9 mouse cellular contexts compared by ENCODE assay signal in the genomic region with DNA sequence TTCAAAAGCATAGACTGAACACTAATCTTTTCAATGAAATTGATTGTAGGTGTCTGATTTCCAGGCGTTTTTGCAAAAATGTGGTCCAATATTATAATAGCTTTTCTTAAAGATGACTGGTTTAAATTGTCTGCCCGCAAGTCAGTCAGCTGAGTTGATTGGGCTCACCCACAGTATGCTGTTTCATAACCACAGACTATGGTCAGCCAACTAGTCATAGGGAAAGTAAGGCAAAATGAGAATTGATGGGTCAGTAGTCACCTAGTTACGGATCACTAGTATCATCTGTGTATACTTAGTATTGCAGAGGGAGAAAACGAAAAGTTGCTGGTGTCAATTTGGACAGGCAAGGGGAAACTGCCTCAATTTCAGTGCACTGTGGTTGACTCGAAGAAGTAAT. TPM values are rescaled to one million over a fixed set of nuclear protein-coding genes. Genes with fewer than 3 reads are reported as not detected.
A peak's percentile ranks its signal among the peaks of the same experiment; 100 is the strongest.
DNase-seq lines count a peak whose midpoint lies in the region; ATAC-seq and TF ChIP-seq lines count a peak whose summit lies in the region.
"Had no signal": no experiment of that assay in that cellular context is flagged by ENCODE, and none has a peak within 500 bp of the region (broad histone marks: within the 10 kb centered on the region; RNA-seq: fewer than 3 reads in every experiment).

No protein-coding gene starts in this region.

- TF ChIP-seq EP300 in heart, postnatal 0 days (IDR thresholded peaks at IDR 0.05; ENCODE audit: low read depth): no peak

- H3K4me3 ChIP-seq in heart, embryonic 14.5 days (ENCODE audit: control insufficient read depth in 1 of 2, insufficient read depth in 1 of 2, low read depth in 1 of 2, low read length in 2 of 2): peak overlapping the region; percentile 70 to 91; a peak in 3 of 4 replicates
- peak overlapping the region; percentile 87 to 93 for H3K4me3 ChIP-seq in ES-E14 (ENCODE audit: insufficient read depth in 1 of 2, low read depth in 1 of 2, low read length in 2 of 2, poor library complexity in 1 of 2, severe bottlenecking in 1 of 2)
- H3K4me3 ChIP-seq in heart, postnatal 0 days (ENCODE audit: low read depth, low read length): peak overlapping the region; percentile 86
- H3K4me3 ChIP-seq in midbrain, embryonic 10.5 days: peak overlapping the region; percentile 99

- no peak for ATAC-seq in heart, embryonic 14.5 days (ENCODE audit: insufficient number of reproducible peaks, insufficient read depth, low FRiP score, low read depth)
- ATAC-seq in heart, postnatal 0 days (ENCODE audit: insufficient read depth, low read depth): no peak

- in situ Hi-C loops in ES-E14 (cut with MboI; ENCODE audit: low sequenced_read_pairs in 2 of 2, unreplicated experiment in 2 of 2): no loop called here

- no peaks in the 10 kb centered on the region for H3K9me3 ChIP-seq in heart, embryonic 14.5 days (ENCODE audit: control insufficient read depth, low read length)
- no peaks in the 10 kb centered on the region for H3K9me3 ChIP-seq in ES-E14 (ENCODE audit: control insufficient read depth, insufficient read depth, low read depth, low read length)
- no peaks in the 10 kb centered on the region for H3K9me3 ChIP-seq in heart, postnatal 0 days (replicated peaks; ENCODE audit: control insufficient read depth, low read length)
- no peaks in the 10 kb centered on the region for H3K9me3 ChIP-seq in midbrain, embryonic 10.5 days (replicated peaks)

- intact Hi-C loops in heart, postnatal 36 days (cut with DNase I): loop anchor here (2.0 to 5.0 kb wide), 4 partner anchors 27 to 261 kb away; partner anchors contain the start of genes Ak3 and Jak2

- DNase-seq in heart, postnatal 36 days: no peak
- no peak for DNase-seq in ES-E14 (ENCODE audit: low read depth, low spot score)
- no peak for DNase-seq in heart, postnatal 0 days (ENCODE audit: low spot score)
- DNase-seq in midbrain, embryonic 10.5 days (ENCODE audit: low spot score): no peak
- no peak for DNase-seq in adrenal gland, postnatal 10 days
- DNase-seq in cerebellum, postnatal 10 days: no peak
- DNase-seq in B cell, adult 2 months: no peak

- peak overlapping the region; percentile 71 for H3K4me2 ChIP-seq in heart, embryonic 14.5 days (ENCODE audit: low read length)
- peak overlapping the region; percentile 62 for H3K4me2 ChIP-seq in heart, postnatal 0 days (ENCODE audit: low read depth, low read length)

- WGBS in heart, embryonic 14.5 days: 73% methylated on average over 5 of the region's 5 CpGs
- WGBS in heart, postnatal 0 days: 56% methylated on average over 5 of the region's 5 CpGs
- WGBS in midbrain, embryonic 10.5 days: 73% methylated on average over 5 of the region's 5 CpGs

- H3K9ac ChIP-seq in heart, embryonic 14.5 days (ENCODE audit: low read length): peak overlapping the region; percentile 87
- no peak overlapping the region; the same call in 1 of the 2 replicates for H3K9ac ChIP-seq in ES-E14 (ENCODE audit: insufficient read depth, low read depth, low read length, poor library complexity, severe bottlenecking)
- peak overlapping the region; percentile 94 for H3K9ac ChIP-seq in heart, postnatal 0 days (replicated peaks; ENCODE audit: low read depth, low read length)

- H3K27ac ChIP-seq in heart, embryonic 14.5 days (replicated peaks in 1 of 2; ENCODE audit: control insufficient read depth in 1 of 2, insufficient read depth in 1 of 2, low read depth in 2 of 2, low read length in 2 of 2): peak overlapping the region; percentile 94 to 97; a peak in 3 of 4 replicates
- no peak overlapping the region for H3K27ac ChIP-seq in ES-E14 (ENCODE audit: insufficient read depth, low read depth, low read length, poor library complexity, severe bottlenecking)
- H3K27ac ChIP-seq in heart, postnatal 0 days (ENCODE audit: low read depth): peak overlapping the region; percentile 99
- H3K27ac ChIP-seq in midbrain, embryonic 10.5 days (replicated peaks): peak overlapping the region; percentile 95; the same call in 1 of the 2 replicates

- no peaks in the 10 kb centered on the region for H3K27me3 ChIP-seq in heart, embryonic 14.5 days (ENCODE audit: control insufficient read depth, insufficient read depth, low read length)
- H3K27me3 ChIP-seq in heart, postnatal 0 days (ENCODE audit: control insufficient read depth, insufficient read depth, low read length): no peaks in the 10 kb centered on the region
- H3K27me3 ChIP-seq in midbrain, embryonic 10.5 days (ENCODE audit: low read depth, poor library complexity, severe bottlenecking): 0 out of 2 replicates have a peak, but pooled peaks cover 3% of the 10 kb centered on the region

- H3K36me3 ChIP-seq in heart, embryonic 14.5 days (ENCODE audit: control insufficient read depth, insufficient read depth, low read length): peaks cover 31% of the 10 kb centered on the region
- H3K36me3 ChIP-seq in ES-E14 (ENCODE audit: control insufficient read depth, insufficient read depth, low read length, poor library complexity, severe bottlenecking): peaks cover 8% of the 10 kb centered on the region
- peaks cover 23% of the 10 kb centered on the region for H3K36me3 ChIP-seq in heart, postnatal 0 days (replicated peaks; ENCODE audit: control insufficient read depth, insufficient read depth, low read length)
- peaks cover 42% of the 10 kb centered on the region for H3K36me3 ChIP-seq in midbrain, embryonic 10.5 days

- H3K4me1 ChIP-seq in heart, embryonic 14.5 days (ENCODE audit: control insufficient read depth in 2 of 2, insufficient read depth in 2 of 2, low read length in 2 of 2): peaks cover 0 to 18% of the 10 kb centered on the region in 2 experiments; a peak in 2 of 4 replicates
- H3K4me1 ChIP-seq in ES-E14 (ENCODE audit: control insufficient read depth in 2 of 2, insufficient read depth in 2 of 2, low read length in 2 of 2, poor library complexity in 1 of 2): peaks cover 0 to 4% of the 10 kb centered on the region in 2 experiments; a peak in 1 of 4 replicates
- H3K4me1 ChIP-seq in heart, postnatal 0 days (ENCODE audit: control insufficient read depth, insufficient read depth): peaks cover 20% of the 10 kb centered on the region
- H3K4me1 ChIP-seq in midbrain, embryonic 10.5 days: peaks cover 18% of the 10 kb centered on the region

- TF ChIP-seq CTCF in heart, postnatal 0 days (IDR thresholded peaks at IDR 0.05; ENCODE audit: low read depth): no peak

TF ChIP-seq in ES-E14, 5 proteins besides CTCF, POLR2A, EP300 and RAD21:
- TF ChIP-seq CHD2 (IDR thresholded peaks at IDR 0.05; ENCODE audit: low read depth, low read length): no peak
- TF ChIP-seq HCFC1 (IDR thresholded peaks at IDR 0.05; ENCODE audit: borderline replicate concordance, insufficient read depth, low read length): no peak
- no peak for TF ChIP-seq ZNF384 (IDR thresholded peaks at IDR 0.05; ENCODE audit: low read depth, low read length)
- TF ChIP-seq MAFK (IDR thresholded peaks at IDR 0.05; ENCODE audit: insufficient read depth, low read depth, low read length): no peak
- no peak for TF ChIP-seq ZC3H11A (IDR thresholded peaks at IDR 0.05; ENCODE audit: borderline replicate concordance, low read depth, low read length)

RNA-seq across cellular contexts. Expression of gene Cdc37l1, which starts 1.2 kb away (rescaled TPM):
- 50.0 and 53.6 TPM in 2 replicates for polyA plus RNA-seq in heart, embryonic 14.5 days (2014; fragmentation: Nextera tagmentation; extraction: Ambion mirVana)
- total RNA-seq in heart, postnatal 36 days (2021): 10 to 100 TPM; 63.6 to 69.9 TPM
- 46.8 and 52.7 TPM in 2 replicates for total RNA-seq in ES-E14 (2012; rRNA removed)
- total RNA-seq in heart, postnatal 0 days (2014; rRNA removed; ENCODE audit: low replicate concordance): 90.6 and 98.7 TPM in 2 replicates
- 44.0 and 50.3 TPM in 2 replicates for polyA plus RNA-seq in heart, postnatal 0 days (2015; fragmentation: Nextera tagmentation; extraction: Ambion mirVana)
- polyA plus RNA-seq in midbrain, embryonic 10.5 days (2016; fragmentation: Nextera tagmentation; extraction: Ambion mirVana): 33.8 and 43.2 TPM in 2 replicates
- total RNA-seq in adrenal gland, postnatal 10 days (2021): 10 to 100 TPM; 31.8 to 39.0 TPM

RNA-seq across cellular contexts. Expression of gene 4430402I18Rik, which starts 23.8 kb away (rescaled TPM):
- polyA plus RNA-seq in heart, embryonic 14.5 days (2014; fragmentation: Nextera tagmentation; extraction: Ambion mirVana): 8.2 and 10.5 TPM in 2 replicates
- 10 to 100 TPM; 22.9 to 25.9 TPM for total RNA-seq in heart, postnatal 36 days (2021)
- total RNA-seq in ES-E14 (2012; rRNA removed): 0.31 and 0.69 TPM in 2 replicates
- 3.1 and 24.2 TPM in 2 replicates for total RNA-seq in heart, postnatal 0 days (2014; rRNA removed; ENCODE audit: low replicate concordance)
- 19.1 and 28.4 TPM in 2 replicates for polyA plus RNA-seq in heart, postnatal 0 days (2015; fragmentation: Nextera tagmentation; extraction: Ambion mirVana)
- 0.33 and 0.34 TPM in 2 replicates for polyA plus RNA-seq in midbrain, embryonic 10.5 days (2016; fragmentation: Nextera tagmentation; extraction: Ambion mirVana)
- total RNA-seq in adrenal gland, postnatal 10 days (2021): 10 to 100 TPM in 1 of 2 experiments, 1 to 10 TPM in 1; 9.4 to 15.8 TPM
- total RNA-seq: hematopoietic stem cell, adult 5-6 weeks had no signal

RNA-seq across cellular contexts. Expression of gene Plpp6, which starts 27.6 kb away (rescaled TPM):
- polyA plus RNA-seq in heart, embryonic 14.5 days (2014; fragmentation: Nextera tagmentation; extraction: Ambion mirVana): 11.6 and 11.7 TPM in 2 replicates
- total RNA-seq in heart, postnatal 36 days (2021): 1 to 10 TPM; 6.2 to 7.2 TPM
- total RNA-seq in ES-E14 (2012; rRNA removed): 2.0 and 3.0 TPM in 2 replicates
- 8.8 and 13.0 TPM in 2 replicates for total RNA-seq in heart, postnatal 0 days (2014; rRNA removed; ENCODE audit: low replicate concordance)
- polyA plus RNA-seq in heart, postnatal 0 days (2015; fragmentation: Nextera tagmentation; extraction: Ambion mirVana): 4.4 and 5.5 TPM in 2 replicates
- polyA plus RNA-seq in midbrain, embryonic 10.5 days (2016; fragmentation: Nextera tagmentation; extraction: Ambion mirVana): 3.6 and 5.7 TPM in 2 replicates
- total RNA-seq in adrenal gland, postnatal 10 days (2021): 10 to 100 TPM; 20.7 to 22.7 TPM

RNA-seq across cellular contexts. Expression of gene Ak3, which starts 56.4 kb away (rescaled TPM):
- polyA plus RNA-seq in heart, embryonic 14.5 days (2014; fragmentation: Nextera tagmentation; extraction: Ambion mirVana): 95.1 and 96.4 TPM in 2 replicates
- 100 to 1,000 TPM in 1 of 2 experiments, 10 to 100 TPM in 1; 96.1 to 123 TPM for total RNA-seq in heart, postnatal 36 days (2021)
- 13.8 and 14.0 TPM in 2 replicates for total RNA-seq in ES-E14 (2012; rRNA removed)
- 74.3 and 97.5 TPM in 2 replicates for total RNA-seq in heart, postnatal 0 days (2014; rRNA removed; ENCODE audit: low replicate concordance)
- polyA plus RNA-seq in heart, postnatal 0 days (2015; fragmentation: Nextera tagmentation; extraction: Ambion mirVana): 87.4 and 88.3 TPM in 2 replicates
- 90.1 and 102 TPM in 2 replicates for polyA plus RNA-seq in midbrain, embryonic 10.5 days (2016; fragmentation: Nextera tagmentation; extraction: Ambion mirVana)
- 100 to 1,000 TPM; 194 to 208 TPM for total RNA-seq in adrenal gland, postnatal 10 days (2021)
